Mouse (Mus musculus): ENCODE results near the gene Gm21969.

DNA sequence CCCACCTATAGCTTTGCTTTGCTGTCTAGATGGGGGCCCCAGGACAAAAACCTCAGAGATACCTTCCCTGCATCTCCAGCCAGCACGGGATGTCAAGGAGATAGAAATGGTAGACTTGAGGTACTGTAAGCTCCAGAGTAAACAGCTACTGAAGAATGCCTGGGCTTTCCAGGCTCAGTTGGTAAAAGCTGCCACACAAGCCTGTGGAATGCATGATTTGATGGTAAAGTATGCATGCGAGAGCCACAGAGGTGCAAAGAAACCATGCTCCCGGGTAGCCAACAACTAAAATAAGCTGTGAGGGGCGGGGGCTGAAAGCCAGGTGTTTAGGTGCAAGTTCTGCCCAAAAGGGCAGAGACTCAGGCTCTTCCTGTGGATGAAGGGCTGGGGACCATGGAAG, 99.9 kb downstream of the Gm21969 start:
- TF ChIP-seq CTCF (IDR thresholded peaks at IDR 0.05; ENCODE audit: insufficient read depth, low read depth, low read length): no peak
- TF ChIP-seq POLR2A (IDR thresholded peaks at IDR 0.05; ENCODE audit: insufficient read depth, low read depth, low read length): no peak
